Mouse (Mus musculus) MEL (cell line): Measurements from ENCODE around the gene Hist1h2bc.

Source experiments
- BHLHE40 ChIP-seq: IDR thresholded peaks from 2 replicates; pipeline ENCODE4 v1.6.1; 2012; ENCODE audit warnings: low read depth, mild to moderate bottlenecking, inconsistent platforms, low read length, improper control_type of control experiment, borderline replicate concordance
- CTCF ChIP-seq, 3 experiments: IDR thresholded peaks in 2 of 3; conservative IDR thresholded peaks in 1 of 3; 2 replicates each; pipeline ENCODE4 v1.5.1; 2011 to 2012; ENCODE audit warnings: low read length in 3 of 3, low read depth in 2 of 3, mild to moderate bottlenecking in 2 of 3, improper control_type of control experiment in 1 of 3, inconsistent platforms in 1 of 3, mixed read lengths in 1 of 3, moderate library complexity in 1 of 3; ENCODE audit not compliant: control insufficient read depth in 1 of 3, insufficient read depth in 1 of 3, poor library complexity in 1 of 3, severe bottlenecking in 1 of 3
- E2F4 ChIP-seq: IDR thresholded peaks from 2 replicates; pipeline ENCODE4 v1.6.1; 2011; ENCODE audit warnings: low read depth, low read length, improper control_type of control experiment, borderline replicate concordance
- EP300 ChIP-seq, 2 experiments: IDR thresholded peaks; 2 replicates each; pipeline ENCODE4 v1.6.1; 2011; ENCODE audit warnings: improper control_type of control experiment in 2 of 2, low read length in 2 of 2, low read depth in 1 of 2, mild to moderate bottlenecking in 1 of 2
- GABPA ChIP-seq: IDR thresholded peaks from 2 replicates; pipeline ENCODE4 v1.6.1; 2012; ENCODE audit warnings: low read depth, mild to moderate bottlenecking, inconsistent platforms, low read length, improper control_type of control experiment, moderate library complexity
- HCFC1 ChIP-seq: IDR thresholded peaks from 2 replicates; pipeline ENCODE4 v1.6.1; 2012; ENCODE audit warnings: low read depth, mild to moderate bottlenecking, inconsistent platforms, low read length, improper control_type of control experiment, moderate library complexity
- JUND ChIP-seq: IDR thresholded peaks from 2 replicates; pipeline ENCODE4 v1.6.1; 2011; ENCODE audit warnings: low read depth, mild to moderate bottlenecking, improper control_type of control experiment, low read length
- MAX ChIP-seq: IDR thresholded peaks from 2 replicates; pipeline ENCODE4 v1.6.1; 2011; ENCODE audit warnings: low read length, improper control_type of control experiment
- MYC ChIP-seq: IDR thresholded peaks from 2 replicates; pipeline ENCODE4 v1.6.1; 2011; ENCODE audit warnings: low read depth, mild to moderate bottlenecking, low read length, improper control_type of control experiment, moderate library complexity
- POLR2A ChIP-seq, 2 experiments: IDR thresholded peaks; 2 replicates each; pipeline ENCODE4 v1.6.1; 2011 to 2012; ENCODE audit warnings: low read length in 2 of 2, mild to moderate bottlenecking in 2 of 2, control low read depth in 1 of 2, improper control_type of control experiment in 1 of 2, low read depth in 1 of 2, moderate library complexity in 1 of 2; ENCODE audit not compliant: control insufficient read depth in 1 of 2, insufficient read depth in 1 of 2, poor library complexity in 1 of 2
- POLR2AphosphoS2 ChIP-seq: IDR thresholded peaks from 2 replicates; pipeline ENCODE4 v1.6.1; 2011; ENCODE audit warnings: low read length, improper control_type of control experiment
- RAD21 ChIP-seq: IDR thresholded peaks from 2 replicates; pipeline ENCODE4 v1.6.1; 2011; ENCODE audit warnings: mild to moderate bottlenecking, low read depth, low read length, improper control_type of control experiment
- USF2 ChIP-seq, 2 experiments: IDR thresholded peaks; 2 replicates each; pipeline ENCODE4 v1.6.1; 2011 to 2012; ENCODE audit warnings: improper control_type of control experiment in 2 of 2, low read length in 2 of 2, borderline replicate concordance in 1 of 2, inconsistent platforms in 1 of 2, low read depth in 1 of 2, mild to moderate bottlenecking in 1 of 2; ENCODE audit not compliant: insufficient read depth in 1 of 2
- ZNF384 ChIP-seq: IDR thresholded peaks from 2 replicates; pipeline ENCODE4 v1.6.1; 2012; ENCODE audit warnings: low read depth, mild to moderate bottlenecking, inconsistent platforms, low read length, improper control_type of control experiment

DNA sequence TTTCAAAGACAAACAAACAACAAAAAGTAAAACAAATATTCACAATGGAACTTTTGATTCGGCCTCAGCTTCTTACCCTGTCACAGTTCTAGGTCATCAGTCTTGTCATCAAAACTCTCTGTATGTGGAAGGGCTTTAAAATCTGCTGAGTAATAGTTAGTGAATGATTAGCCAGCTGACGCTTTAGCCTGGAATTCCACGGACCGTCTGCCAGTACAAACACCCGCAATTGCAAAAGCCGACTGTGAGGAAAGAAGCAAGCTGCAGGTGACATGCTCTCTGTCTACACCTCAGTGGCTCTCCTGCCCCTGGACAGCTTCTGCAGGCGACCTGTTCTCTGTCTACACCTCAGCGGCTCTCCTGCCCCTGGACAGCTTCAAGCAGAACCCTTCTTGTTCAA is 46.5 kb downstream of the Hist1h2bc start:
- TF ChIP-seq USF2 (IDR thresholded peaks at IDR 0.05; ENCODE audit: borderline replicate concordance in 1 of 2, insufficient read depth in 1 of 2, low read depth in 1 of 2, low read length in 2 of 2) (no peak), POLR2AphosphoS2 (no peak), POLR2A (IDR thresholded peaks at IDR 0.05; ENCODE audit: control insufficient read depth in 1 of 2, insufficient read depth in 1 of 2, low read depth in 1 of 2, low read length in 2 of 2, poor library complexity in 1 of 2) (no peak), BHLHE40 (no peak), CTCF (IDR thresholded peaks at IDR 0.05 in 2 of 3, conservative IDR thresholded peaks at IDR 0.05 in 1 of 3; ENCODE audit: control insufficient read depth in 1 of 3, insufficient read depth in 1 of 3, low read depth in 2 of 3, low read length in 3 of 3, poor library complexity in 1 of 3, severe bottlenecking in 1 of 3) (no peak), ZNF384 (no peak), RAD21 (no peak), EP300 (IDR thresholded peaks at IDR 0.05; ENCODE audit: low read depth in 1 of 2, low read length in 2 of 2) (no peak), HCFC1 (no peak), MYC (no peak), GABPA (no peak), MAX (no peak), JUND (no peak), E2F4 (no peak)
